Mouse (Mus musculus) heart, embryonic 13.5 days (tissue): ENCODE measurements around the gene Spred3. TPM values are rescaled to one million over a fixed set of nuclear protein-coding genes. Genes with fewer than 3 reads are reported as not detected.

Source experiments
- ATAC-seq: fragments of 200-750 bp; cut with Nextera tagmentation; 2 replicates; pipeline ENCODE4 v1.8.0; 2017; ENCODE audit warnings: moderate TSS enrichment; ENCODE audit not compliant: insufficient number of reproducible peaks, low FRiP score, low TSS enrichment; ENCODE audit errors: extremely low read depth
- H3K27ac ChIP-seq: fragments of 300-500 bp; sonication (generic); replicated peaks from 2 replicates; pipeline ENCODE4 v1.5.1; 2015; ENCODE audit warnings: moderate library complexity, mild to moderate bottlenecking, inconsistent platforms
- H3K27me3 ChIP-seq: fragments of 300-500 bp; sonication (generic); replicated peaks from 2 replicates; pipeline ENCODE4 v1.6.1; 2015; ENCODE audit warnings: mild to moderate bottlenecking, inconsistent platforms
- H3K36me3 ChIP-seq: fragments of 300-500 bp; sonication (generic); 2 replicates; pipeline ENCODE4 v1.6.1; 2015; ENCODE audit warnings: mild to moderate bottlenecking, inconsistent platforms
- H3K4me1 ChIP-seq: fragments of 300-500 bp; sonication (generic); 2 replicates; pipeline ENCODE4 v1.6.1; 2015; ENCODE audit warnings: inconsistent platforms
- H3K4me2 ChIP-seq: fragments of 300-500 bp; sonication (generic); 2 replicates; pipeline ENCODE4 v1.6.1; 2015; ENCODE audit warnings: inconsistent platforms, mild to moderate bottlenecking, moderate library complexity
- H3K4me3 ChIP-seq: fragments of 300-500 bp; sonication (generic); 2 replicates; pipeline ENCODE4 v1.5.1; 2015; ENCODE audit warnings: moderate library complexity, mild to moderate bottlenecking, inconsistent platforms
- H3K9ac ChIP-seq: fragments of 300-500 bp; sonication (generic); 2 replicates; pipeline ENCODE4 v1.6.1; 2015; ENCODE audit warnings: inconsistent platforms, mild to moderate bottlenecking, moderate library complexity
- H3K9me3 ChIP-seq: fragments of 300-500 bp; sonication (generic); 2 replicates; pipeline ENCODE4 v1.6.1; 2016; ENCODE audit warnings: inconsistent platforms
- WGBS: fragments of 180-500 bp; shearing (Covaris S2); methylation state at CpG from one replicate; pipeline ENCODE4 v1.1.7; 2015; ENCODE audit warnings: mixed read lengths; 5-methylcytosine and 5-hydroxymethylcytosine counted together
- polyA plus RNA-seq: library from polyadenylated mRNA; unstranded; fragments of >200 nt; fragmentation: Nextera tagmentation; extraction: Ambion mirVana; gene quantifications from 2 replicates; pipeline ENCODE4 v1.2.1, GENCODE M21; 2015

Gene Spred3
- polyA plus RNA-seq, 1 experiment from 2014 or later, result 1.5 TPM

DNA sequence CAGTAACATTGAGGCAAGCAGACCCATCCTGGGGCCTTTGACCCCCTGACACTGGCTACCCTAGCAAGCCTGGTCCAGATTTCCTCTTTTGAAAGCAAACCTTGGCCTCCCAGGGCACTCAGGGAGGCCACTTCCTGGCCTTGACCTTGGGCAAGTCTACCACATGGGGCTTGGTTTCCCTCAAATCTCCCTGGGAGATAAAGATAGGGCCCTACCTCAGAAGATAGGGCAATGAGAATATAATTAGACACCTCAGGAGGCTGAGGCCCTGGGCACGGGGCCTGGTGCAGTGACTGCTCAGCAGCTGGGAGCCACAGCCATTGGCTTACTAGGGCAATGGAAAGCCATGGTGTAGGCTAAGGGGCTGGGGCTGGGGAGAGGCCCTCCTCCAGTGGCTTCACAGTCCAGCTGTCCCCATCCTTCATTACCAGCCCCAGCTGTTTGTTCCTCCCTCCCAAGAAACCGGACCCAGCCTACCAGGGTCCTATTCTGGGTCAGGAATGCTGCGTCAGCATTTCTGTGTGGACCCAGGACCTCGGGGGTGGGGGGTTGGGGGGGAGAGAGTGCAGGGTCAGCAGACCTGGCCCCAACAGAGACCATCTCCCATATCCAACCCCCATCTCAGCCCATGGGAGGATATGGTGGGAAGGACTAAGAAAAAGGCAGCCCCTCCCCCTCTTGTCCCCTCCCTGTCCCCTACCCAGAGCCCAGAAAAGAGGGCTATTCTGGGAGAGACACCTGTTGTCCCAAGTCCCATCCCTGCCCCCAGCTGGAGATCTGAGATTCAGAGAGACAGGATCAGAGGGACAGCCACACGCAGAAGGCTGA, 46.5 kb downstream of the Spred3 start:
- no peak for ATAC-seq
- 53% methylated on average over 5 of the region's 5 CpGs for WGBS

DNA sequence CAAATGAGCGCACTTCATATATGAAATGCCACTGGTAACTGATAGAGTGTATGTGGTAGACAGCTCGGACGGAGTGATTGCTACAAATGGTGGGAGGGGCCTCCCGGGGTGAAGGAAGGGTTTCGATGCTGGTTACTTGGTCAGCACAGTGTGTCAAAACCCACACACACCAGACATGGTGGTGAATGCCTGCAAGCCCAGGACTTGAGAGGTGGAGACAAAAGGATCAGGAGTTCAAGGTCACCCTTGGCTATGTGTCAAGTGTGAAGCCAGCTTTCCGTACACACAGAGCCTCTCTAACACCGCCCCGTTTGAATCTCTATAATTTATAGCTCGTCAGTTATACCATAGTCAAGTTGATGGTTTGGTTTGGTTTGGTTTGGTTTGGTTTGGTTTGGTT, 47.4 kb downstream of the Spred3 start:
- H3K36me3 ChIP-seq, result no peaks in the 10 kb centered on the region
- ATAC-seq, result no peak
- H3K27ac ChIP-seq, result no peak overlapping the region
- H3K9ac ChIP-seq, result no peak overlapping the region
- no peaks in the 10 kb centered on the region for H3K9me3 ChIP-seq
- H3K27me3 ChIP-seq, result peaks cover 42% of the 10 kb centered on the region
- no peak overlapping the region for H3K4me2 ChIP-seq
- WGBS, result 80% methylated on average over 9 of the region's 9 CpGs
- no peak overlapping the region for H3K4me3 ChIP-seq
- peaks cover 13% of the 10 kb centered on the region for H3K4me1 ChIP-seq

More for the DNA sequence above, 46.5 kb downstream of the Spred3 start:
- Histone ChIP-seq H3K9ac (no peak overlapping the region), H3K4me3 (no peak overlapping the region), H3K27me3 (peaks cover 34% of the 10 kb centered on the region), H3K4me2 (peak overlapping the region; percentile 79; the same call in 1 of the 2 replicates), H3K27ac (no peak overlapping the region), H3K36me3 (no peaks in the 10 kb centered on the region), H3K4me1 (peaks cover 13% of the 10 kb centered on the region), H3K9me3 (no peaks in the 10 kb centered on the region)

DNA sequence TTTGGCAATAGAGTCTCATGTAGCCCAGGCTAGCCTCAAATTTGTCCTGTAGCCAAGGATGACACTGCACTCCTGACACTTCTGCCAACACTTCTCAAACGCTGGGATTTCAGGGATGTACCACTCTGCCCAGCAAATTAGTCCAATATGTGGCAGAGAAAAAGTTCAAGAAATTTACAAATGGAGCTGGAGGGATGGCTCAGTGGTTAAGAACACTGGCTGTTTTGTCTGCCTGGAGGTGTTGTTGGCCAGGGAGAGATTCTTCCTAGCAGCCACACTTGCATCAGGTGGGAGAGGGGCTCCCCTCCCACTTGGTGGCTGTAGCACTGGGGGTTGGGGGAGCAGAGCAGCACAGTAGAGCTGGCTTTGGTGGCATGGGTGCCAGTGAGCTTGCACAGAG, 50.7 kb downstream of the Spred3 start:
- Histone ChIP-seq H3K27ac (no peak overlapping the region), H3K9me3 (no peaks in the 10 kb centered on the region), H3K9ac (no peak overlapping the region), H3K36me3 (no peaks in the 10 kb centered on the region), H3K4me2 (no peak overlapping the region), H3K4me3 (no peak overlapping the region), H3K4me1 (peaks cover 7% of the 10 kb centered on the region), H3K27me3 (peaks cover 34% of the 10 kb centered on the region)
- ATAC-seq, result no peak
- WGBS, result 76% methylated on average over 1 of the region's 1 CpGs

DNA sequence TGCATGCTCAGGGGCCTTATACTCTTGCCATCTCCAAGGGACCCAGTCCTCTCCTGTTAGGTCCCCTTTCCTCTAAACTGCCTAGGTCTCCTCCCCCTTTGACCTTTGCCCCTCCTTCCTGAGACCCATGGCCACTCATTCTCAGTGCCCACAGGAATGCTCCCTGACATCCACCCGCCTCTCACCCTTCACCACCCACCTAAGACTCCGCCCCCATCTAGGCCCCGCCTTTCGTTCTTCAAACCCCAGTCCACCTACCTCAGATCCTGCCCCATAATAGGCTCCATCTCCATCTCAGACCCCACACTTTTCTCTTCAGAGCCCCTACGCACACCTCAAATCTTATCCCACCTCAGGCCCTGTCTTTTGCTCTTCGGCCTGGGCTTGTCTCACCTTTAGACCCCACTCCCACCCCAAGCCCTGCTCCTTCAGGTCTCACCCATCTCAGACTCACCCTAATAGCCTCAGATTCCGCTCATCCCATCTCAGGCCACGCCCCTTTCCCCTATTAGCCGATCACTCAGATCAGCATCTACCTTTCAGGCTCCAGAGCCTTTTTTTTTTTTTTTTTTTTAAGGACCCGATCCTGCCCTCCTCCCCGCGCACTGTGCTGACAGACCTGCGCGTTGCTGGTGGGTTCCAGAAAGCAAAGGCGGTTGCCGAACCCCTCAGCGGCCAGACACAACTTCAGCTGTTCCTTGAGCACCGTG, 51.9 kb downstream of the Spred3 start:
- Histone ChIP-seq H3K4me2 (no peak overlapping the region), H3K27me3 (peaks cover 25% of the 10 kb centered on the region), H3K4me3 (no peak overlapping the region), H3K4me1 (no peaks in the 10 kb centered on the region), H3K9ac (no peak overlapping the region), H3K27ac (no peak overlapping the region), H3K36me3 (no peaks in the 10 kb centered on the region), H3K9me3 (no peaks in the 10 kb centered on the region)
- WGBS, result 16% methylated on average over 18 of the region's 18 CpGs
- ATAC-seq, result no peak

DNA sequence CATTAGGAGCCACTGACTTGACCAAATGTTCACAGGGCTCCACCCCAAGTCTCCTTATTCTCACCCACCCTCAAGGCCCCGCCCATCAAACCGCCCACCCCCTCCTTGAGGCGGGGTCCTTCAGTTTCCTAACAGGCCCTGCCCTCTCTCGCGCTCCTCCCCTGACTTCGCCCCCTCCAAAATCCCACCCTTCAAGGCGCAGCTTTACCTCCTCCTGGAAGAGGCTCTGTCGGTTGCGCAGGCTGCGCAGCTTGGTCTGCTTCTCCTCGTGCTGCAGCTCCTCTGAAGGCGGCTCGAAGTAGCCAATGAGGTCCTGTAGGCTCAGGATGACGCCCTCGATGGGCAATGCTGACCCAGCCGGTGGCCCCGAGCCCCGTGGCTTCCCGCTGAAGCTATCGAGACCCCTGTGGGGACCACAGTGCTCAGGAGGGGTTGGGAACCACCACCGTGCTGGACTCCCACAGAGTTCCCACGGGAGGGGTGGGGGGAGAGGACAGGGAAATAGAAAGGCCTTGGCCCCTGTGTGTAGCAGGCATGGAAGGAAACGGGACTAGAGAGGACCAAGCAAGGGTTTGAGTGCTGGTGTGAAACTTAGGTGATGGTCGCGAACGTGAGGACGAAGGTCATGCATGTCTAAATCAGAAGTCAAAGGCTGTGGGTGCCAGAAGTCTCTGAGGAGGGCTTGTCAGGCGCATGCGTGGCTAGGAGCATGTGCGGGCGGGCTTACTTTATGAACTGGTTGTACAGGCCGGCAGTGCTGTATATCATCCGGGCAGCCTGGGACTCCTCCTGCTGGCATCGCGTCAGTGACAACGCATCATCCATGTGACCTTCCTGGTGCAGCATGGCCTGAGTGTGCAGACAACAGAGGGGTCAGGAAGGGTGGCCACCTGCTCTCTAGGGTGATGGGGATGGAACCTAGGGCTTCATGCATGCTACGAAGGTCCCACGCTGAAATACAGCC, 60.9 kb downstream of the Spred3 start:
- Histone ChIP-seq H3K4me1 (peaks cover 6% of the 10 kb centered on the region), H3K27ac (no peak overlapping the region), H3K36me3 (no peaks in the 10 kb centered on the region), H3K9ac (peak overlapping the region; percentile 69), H3K4me2 (peak overlapping the region; percentile 63), H3K4me3 (peak overlapping the region; percentile 27), H3K27me3 (peaks cover 17% of the 10 kb centered on the region), H3K9me3 (no peaks in the 10 kb centered on the region)
- no peak for ATAC-seq
- WGBS, result 24% methylated on average over 38 of the region's 38 CpGs

Other genes starting within 250 kb of the Spred3 start
- gene Actn4, start 208.1 kb downstream of the Spred3 start, polyA plus RNA-seq, result 259 and 266 TPM in 2 replicates
- gene Eif3k, start 188.5 kb downstream of the Spred3 start, polyA plus RNA-seq, result 257 and 300 TPM in 2 replicates
- 3.4 and 5.3 TPM in 2 replicates for gene Map4k1, start 188.4 kb downstream of the Spred3 start, polyA plus RNA-seq
- gene Ryr1, start 45.2 kb downstream of the Spred3 start, polyA plus RNA-seq, result 0.19 and 0.31 TPM in 2 replicates
- gene Rasgrp4, start 35.6 kb downstream of the Spred3 start, polyA plus RNA-seq, result 0.56 and 0.62 TPM in 2 replicates
- 11.0 and 11.9 TPM in 2 replicates for gene Fam98c, start 14.2 kb downstream of the Spred3 start, polyA plus RNA-seq
- 0.33 and 0.48 TPM in 2 replicates for gene Ggn, start 201 bp downstream of the Spred3 start, polyA plus RNA-seq
- 209 and 219 TPM in 2 replicates for gene Psmd8, start 10.3 kb upstream of the Spred3 start, polyA plus RNA-seq
- 0.41 and 0.42 TPM in 2 replicates for gene Catsperg1, start 43.6 kb upstream of the Spred3 start, polyA plus RNA-seq
- gene Kcnk6, start 62.1 kb upstream of the Spred3 start, polyA plus RNA-seq, result 1.6 and 1.7 TPM in 2 replicates
- gene Yif1b, start 67.9 kb upstream of the Spred3 start, polyA plus RNA-seq, result 107 and 117 TPM in 2 replicates
- 5.7 and 7.3 TPM in 2 replicates for gene 2200002D01Rik, start 78.1 kb upstream of the Spred3 start, polyA plus RNA-seq
- gene Spint2, start 111.5 kb upstream of the Spred3 start, polyA plus RNA-seq, result 111 and 116 TPM in 2 replicates
- 13.3 and 14.9 TPM in 2 replicates for gene Ppp1r14a, start 118.9 kb upstream of the Spred3 start, polyA plus RNA-seq
- 2.0 and 3.7 TPM in 2 replicates for gene Dpf1, start 133.5 kb upstream of the Spred3 start, polyA plus RNA-seq